10 mouse cellular contexts compared by ENCODE assay signal in genomic region chr10:19915301-19915700, GRCm38 (mm10). TPM values are rescaled to one million over a fixed set of nuclear protein-coding genes. Genes with fewer than 3 reads are reported as not detected.
A peak's percentile ranks its signal among the peaks of the same experiment; 100 is the strongest.
DNase-seq lines count a peak whose midpoint lies in the region; ATAC-seq and TF ChIP-seq lines count a peak whose summit lies in the region.
"Had no signal": no experiment of that assay in that cellular context is flagged by ENCODE, and none has a peak within 500 bp of the region (broad histone marks: within the 10 kb centered on the region; RNA-seq: fewer than 3 reads in every experiment).

No protein-coding gene starts in this region.

- no peak overlapping the region for H3K4me2 ChIP-seq in kidney, embryonic 15.5 days
- no peak overlapping the region for H3K4me2 ChIP-seq in liver, embryonic 16.5 days (ENCODE audit: low read depth, low read length)

- H3K4me3 ChIP-seq in spleen, adult 2 months (ENCODE audit: extremely low read depth, insufficient read depth, insufficient read length) = no peak overlapping the region
- no peak overlapping the region for H3K4me3 ChIP-seq in kidney, embryonic 15.5 days (replicated peaks)
- no peak overlapping the region for H3K4me3 ChIP-seq in liver, embryonic 16.5 days (ENCODE audit: low read depth, low read length)
- H3K4me3 ChIP-seq: erythroblast, embryonic 14.5 days; myocyte had no signal

- H3K27ac ChIP-seq in spleen, adult 2 months (ENCODE audit: insufficient read depth, low read length) = no peak overlapping the region
- H3K27ac ChIP-seq in kidney, embryonic 15.5 days = no peak overlapping the region
- H3K27ac ChIP-seq in liver, embryonic 16.5 days (ENCODE audit: low read length) = no peak overlapping the region

- no peaks in the 10 kb centered on the region for H3K9me3 ChIP-seq in kidney, embryonic 15.5 days (replicated peaks)
- no peaks in the 10 kb centered on the region for H3K9me3 ChIP-seq in liver, embryonic 16.5 days (replicated peaks; ENCODE audit: control insufficient read depth, low read length)

- 47% methylated on average over 1 of the region's 1 CpGs for WGBS in spleen, adult 2 months
- WGBS in kidney, embryonic 15.5 days = 56% methylated on average over 1 of the region's 1 CpGs
- 28% methylated on average over 1 of the region's 1 CpGs for WGBS in liver, embryonic 16.5 days (ENCODE audit: insufficient replicate concordance)

- DNase-seq in spleen, adult 2 months (ENCODE audit: low read depth in 1 of 2, low spot score in 2 of 2) = no peak
- DNase-seq in spleen, adult 18-20 months = no peak
- DNase-seq in brain, adult 2 months (ENCODE audit: low read depth, low spot score) = peak; percentile 92
- peak; percentile 44 to 62 for DNase-seq in frontal cortex, postnatal 14 days (ENCODE audit: low spot score in 2 of 2)
- peak; percentile 69 for DNase-seq in retina, postnatal 1 day
- peak; percentile 58 for DNase-seq in yolk sac, embryonic 10.5 days (ENCODE audit: low spot score)

- no peaks in the 10 kb centered on the region for H3K36me3 ChIP-seq in spleen, adult 2 months (ENCODE audit: control insufficient read depth, insufficient read depth, low read length)
- H3K36me3 ChIP-seq in kidney, embryonic 15.5 days = no peaks in the 10 kb centered on the region
- no peaks in the 10 kb centered on the region for H3K36me3 ChIP-seq in liver, embryonic 16.5 days (ENCODE audit: control insufficient read depth, insufficient read depth)

- H3K27me3 ChIP-seq in spleen, adult 2 months (ENCODE audit: control insufficient read depth, insufficient read depth, low read length) = no peaks in the 10 kb centered on the region
- H3K27me3 ChIP-seq in kidney, embryonic 15.5 days = no peaks in the 10 kb centered on the region
- no peaks in the 10 kb centered on the region for H3K27me3 ChIP-seq in liver, embryonic 16.5 days (ENCODE audit: control insufficient read depth, insufficient read depth, low read depth, low read length)

- peak; percentile 8; the same call in 1 of the 2 replicates for TF ChIP-seq CTCF in spleen, adult 2 months (IDR thresholded peaks at IDR 0.05; ENCODE audit: extremely low read depth, insufficient read depth, insufficient read length, insufficient replicate concordance)

- ATAC-seq in kidney, embryonic 15.5 days (replicated peaks; ENCODE audit: low FRiP score) = peak; percentile 60; the same call in 1 of the 2 replicates
- ATAC-seq in liver, embryonic 16.5 days (ENCODE audit: low read depth) = peak; percentile 66

- TF ChIP-seq POLR2A in spleen, adult 2 months (IDR thresholded peaks at IDR 0.05; ENCODE audit: low read depth, low read length) = no peak

- no peak overlapping the region for H3K9ac ChIP-seq in kidney, embryonic 15.5 days
- no peak overlapping the region for H3K9ac ChIP-seq in liver, embryonic 16.5 days (ENCODE audit: low read depth, low read length)

- H3K4me1 ChIP-seq in spleen, adult 2 months (ENCODE audit: control insufficient read depth, insufficient read depth, insufficient read length) = no peaks in the 10 kb centered on the region
- no peaks in the 10 kb centered on the region for H3K4me1 ChIP-seq in kidney, embryonic 15.5 days
- H3K4me1 ChIP-seq in liver, embryonic 16.5 days (ENCODE audit: control insufficient read depth, low read depth, low read length) = no peaks in the 10 kb centered on the region

RNA-seq across cellular contexts. Expression of gene Pex7, which starts 7.8 kb away (rescaled TPM):
- 14.9 and 22.5 TPM in 2 replicates for polyA plus RNA-seq in spleen, adult 2 months (2012; rRNA removed)
- polyA plus RNA-seq in kidney, embryonic 15.5 days (2015; fragmentation: Nextera tagmentation; extraction: Ambion mirVana) = 36.0 and 38.2 TPM in 2 replicates
- 29.5 and 33.1 TPM in 2 replicates for polyA plus RNA-seq in liver, embryonic 16.5 days (2015; fragmentation: Nextera tagmentation; extraction: Ambion mirVana)

RNA-seq across cellular contexts. Expression of gene Map3k5, which starts 19.0 kb away (rescaled TPM):
- 4.0 and 4.9 TPM in 2 replicates for polyA plus RNA-seq in spleen, adult 2 months (2012; rRNA removed)
- polyA plus RNA-seq in kidney, embryonic 15.5 days (2015; fragmentation: Nextera tagmentation; extraction: Ambion mirVana) = 2.7 and 3.0 TPM in 2 replicates
- polyA plus RNA-seq in liver, embryonic 16.5 days (2015; fragmentation: Nextera tagmentation; extraction: Ambion mirVana) = 0.69 and 0.83 TPM in 2 replicates
- polyA plus RNA-seq: erythroblast, embryonic 14.5 days had no signal

Comparison
In these comparisons a context has a peak if more than half of its experiments do, and no peak if none do; other contexts are left out.
1. DNase-seq: peak in brain, adult 2 months (single experiment), frontal cortex, postnatal 14 days (2 of 2), retina, postnatal 1 day (single experiment) and yolk sac, embryonic 10.5 days (single experiment); none in spleen, adult 2 months (0 of 2) and spleen, adult 18-20 months (0 of 2).